ENCODE assay signal across 8 mouse cellular contexts in the genomic region with DNA sequence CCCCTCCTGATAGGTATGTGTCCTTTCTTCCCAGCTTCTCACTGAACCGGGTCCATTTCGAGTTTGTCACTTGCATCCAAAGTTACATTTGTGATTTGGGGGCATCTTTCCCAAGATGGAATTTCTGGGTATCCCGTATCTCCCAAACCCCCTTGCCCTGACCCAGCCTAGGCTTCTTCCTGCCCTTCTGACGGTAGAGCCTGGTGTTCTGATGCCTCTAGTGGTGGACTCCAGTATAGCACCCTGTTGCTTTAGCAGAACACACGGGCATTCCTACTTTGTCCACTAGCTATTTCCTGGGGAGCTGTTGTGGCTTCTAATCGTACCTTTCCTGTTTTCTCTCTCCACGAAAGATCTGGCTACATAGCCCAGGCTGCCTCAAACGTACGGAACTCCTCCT. TPM values are rescaled to one million over a fixed set of nuclear protein-coding genes. Genes with fewer than 3 reads are reported as not detected.
DNase-seq lines count a peak whose midpoint lies in the region; ATAC-seq and TF ChIP-seq lines count a peak whose summit lies in the region.

No protein-coding gene starts in this region.

- H3K27ac ChIP-seq in hindbrain, embryonic 11.5 days (ENCODE audit: low read depth, low read length), result no peak overlapping the region
- H3K27ac ChIP-seq in hindbrain, embryonic 13.5 days, result no peak overlapping the region
- H3K27ac ChIP-seq in small intestine, adult 2 months (ENCODE audit: insufficient read depth, low read depth, low read length), result no peak overlapping the region

- intact Hi-C loops in heart, postnatal 10 days (cut with DNase I), result loop anchor here (1.0 to 10.0 kb wide), 5 partner anchors 175 to 1091 kb away; no protein-coding TSS in a partner anchor

- no peak overlapping the region for H3K9ac ChIP-seq in hindbrain, embryonic 11.5 days (ENCODE audit: low read depth, low read length)
- no peak overlapping the region for H3K9ac ChIP-seq in hindbrain, embryonic 13.5 days

- 14% methylated on average over 9 of the region's 9 CpGs for WGBS in hindbrain, embryonic 11.5 days
- 20% methylated on average over 9 of the region's 9 CpGs for WGBS in hindbrain, embryonic 13.5 days
- WGBS in small intestine, adult 2 months, result 15% methylated on average over 9 of the region's 9 CpGs

- ATAC-seq in hindbrain, embryonic 11.5 days (ENCODE audit: low FRiP score), result peak; percentile 52; the same call in 1 of the 2 replicates
- ATAC-seq in hindbrain, embryonic 13.5 days (ENCODE audit: low FRiP score), result no peak
- ATAC-seq in erythroblast, adult 5-6 weeks (replicated peaks; ENCODE audit: low FRiP score, poor library complexity, severe bottlenecking), result peak; percentile 65
- ATAC-seq in megakaryocyte-erythroid progenitor cell, adult 5-6 weeks (replicated peaks; ENCODE audit: low FRiP score, low TSS enrichment, poor library complexity, severe bottlenecking), result peak; percentile 75

- no peak for TF ChIP-seq POLR2A in brain, embryonic 14.5 days (IDR thresholded peaks at IDR 0.05; ENCODE audit: borderline replicate concordance, extremely low read depth, insufficient read depth, insufficient read length, poor library complexity, severe bottlenecking)
- no peak for TF ChIP-seq POLR2A in small intestine, adult 2 months (IDR thresholded peaks at IDR 0.05; ENCODE audit: low read depth, low read length)

- 0 out of 2 replicates have a peak, but pooled peaks cover 3% of the 10 kb centered on the region for H3K4me1 ChIP-seq in hindbrain, embryonic 11.5 days (replicated peaks; ENCODE audit: control insufficient read depth, insufficient read depth, low read length)
- H3K4me1 ChIP-seq in hindbrain, embryonic 13.5 days (replicated peaks), result peaks cover 22% of the 10 kb centered on the region
- no peaks in the 10 kb centered on the region for H3K4me1 ChIP-seq in small intestine, adult 2 months (ENCODE audit: control insufficient read depth, insufficient read depth, insufficient read length, low read length)

- H3K27me3 ChIP-seq in hindbrain, embryonic 11.5 days (ENCODE audit: control insufficient read depth, insufficient read depth, low read length), result peaks cover 10% of the 10 kb centered on the region; the same call in 1 of the 2 replicates
- H3K27me3 ChIP-seq in hindbrain, embryonic 13.5 days, result peaks cover 16% of the 10 kb centered on the region
- no peaks in the 10 kb centered on the region for H3K27me3 ChIP-seq in small intestine, adult 2 months (ENCODE audit: control insufficient read depth, insufficient read depth, low read length)

- no peak overlapping the region for H3K4me2 ChIP-seq in hindbrain, embryonic 11.5 days (replicated peaks; ENCODE audit: low read depth, low read length)
- H3K4me2 ChIP-seq in hindbrain, embryonic 13.5 days, result no peak overlapping the region

- no peaks in the 10 kb centered on the region for H3K9me3 ChIP-seq in hindbrain, embryonic 11.5 days (ENCODE audit: control insufficient read depth, low read length)
- H3K9me3 ChIP-seq in hindbrain, embryonic 13.5 days, result no peaks in the 10 kb centered on the region

- DNase-seq in hindbrain, embryonic 11.5 days (ENCODE audit: low spot score), result peak; percentile 88
- DNase-seq in brain, embryonic 14.5 days (ENCODE audit: low read depth), result peak; percentile 84
- peak; percentile 77 to 88 for DNase-seq in heart, postnatal 10 days
- peak; percentile 71 to 78 for DNase-seq in layer of hippocampus, postnatal 14 days (ENCODE audit: low spot score in 2 of 2)

- H3K4me3 ChIP-seq in hindbrain, embryonic 11.5 days (ENCODE audit: low read depth, low read length), result no peak overlapping the region
- no peak overlapping the region for H3K4me3 ChIP-seq in hindbrain, embryonic 13.5 days
- H3K4me3 ChIP-seq in small intestine, adult 2 months (ENCODE audit: low read depth, low read length), result no peak overlapping the region

- TF ChIP-seq CTCF in brain, embryonic 14.5 days (IDR thresholded peaks at IDR 0.05; ENCODE audit: borderline replicate concordance, extremely low read depth, insufficient read depth, insufficient read length), result peak; percentile 88
- peak; percentile 85; the same call in 1 of the 2 replicates for TF ChIP-seq CTCF in small intestine, adult 2 months (IDR thresholded peaks at IDR 0.05; ENCODE audit: extremely low read depth, insufficient read length, insufficient replicate concordance, low read depth, low read length)

- H3K36me3 ChIP-seq in hindbrain, embryonic 11.5 days (ENCODE audit: control insufficient read depth, insufficient read depth, low read length), result no peaks in the 10 kb centered on the region
- H3K36me3 ChIP-seq in hindbrain, embryonic 13.5 days, result no peaks in the 10 kb centered on the region
- H3K36me3 ChIP-seq in small intestine, adult 2 months (ENCODE audit: control insufficient read depth, insufficient read depth, low read length), result no peaks in the 10 kb centered on the region

RNA-seq across cellular contexts. Expression of a gene that starts 32.3 kb away (rescaled TPM):
- polyA plus RNA-seq in hindbrain, embryonic 11.5 days (2014; fragmentation: Nextera tagmentation; extraction: Ambion mirVana), result not detected in 2 replicates
- polyA plus RNA-seq in hindbrain, embryonic 13.5 days (2015; fragmentation: Nextera tagmentation; extraction: Ambion mirVana), result not detected in 2 replicates
- 0.01 TPM in 2 replicates for polyA plus RNA-seq in brain, embryonic 14.5 days (2012; rRNA removed)
- 0.58 and 1.7 TPM in 2 replicates for total RNA-seq in erythroblast, adult 5-6 weeks (2015; ENCODE audit: low replicate concordance)
- 0.42 and 1.1 TPM in 2 replicates for total RNA-seq in erythroblast, adult 5-6 weeks (2017; ENCODE audit: low replicate concordance)
- total RNA-seq in heart, postnatal 10 days (2021), result under 1 TPM; 0.10 to 0.12 TPM
- total RNA-seq in layer of hippocampus, postnatal 14 days (2021), result 1 to 10 TPM; 9.4 to 9.7 TPM
- total RNA-seq in megakaryocyte-erythroid progenitor cell, adult 5-6 weeks (2014; fragmentation: Nextera tagmentation), result 8.0 and 9.4 TPM in 2 replicates
- total RNA-seq in megakaryocyte-erythroid progenitor cell, adult 5-6 weeks (2017), result 4.0 and 4.7 TPM in 2 replicates
- 0.20 and 0.41 TPM in 2 replicates for polyA plus RNA-seq in small intestine, adult 2 months (2012; rRNA removed)
